Mouse (Mus musculus) liver, postnatal 0 days (tissue): ENCODE measurements around the gene Vcl. TPM values are rescaled to one million over a fixed set of nuclear protein-coding genes. Genes with fewer than 3 reads are reported as not detected.

ENCODE experiments used
- ATAC-seq: fragments of 200-750 bp; cut with Nextera tagmentation; 2 replicates; pipeline ENCODE4 v1.8.0; 2017; ENCODE audit warnings: mild to moderate bottlenecking, moderate library complexity
- DNase-seq: peaks from one replicate; pipeline ENCODE4 v3.0.0-alpha.2; 2016
- H3K27ac ChIP-seq: fragments of 300-500 bp; sonication (generic); 2 replicates; pipeline ENCODE4 v1.5.1; 2014; ENCODE audit warnings: antibody characterized with exemption, moderate library complexity, mild to moderate bottlenecking, low read depth
- H3K27me3 ChIP-seq: fragments of 300-500 bp; sonication (generic); 2 replicates; pipeline ENCODE4 v1.6.1; 2014; ENCODE audit warnings: low read length, control low read depth, mixed read lengths; ENCODE audit not compliant: insufficient read depth
- H3K36me3 ChIP-seq: fragments of 300-500 bp; sonication (generic); replicated peaks from 2 replicates; pipeline ENCODE4 v1.6.1; 2014; ENCODE audit warnings: mild to moderate bottlenecking, control low read depth, low read length, moderate library complexity, mixed read lengths; ENCODE audit not compliant: insufficient read depth
- H3K4me1 ChIP-seq: fragments of 300-500 bp; sonication (generic); 2 replicates; pipeline ENCODE4 v1.6.1; 2014; ENCODE audit warnings: antibody characterized with exemption, mild to moderate bottlenecking, control low read depth; ENCODE audit not compliant: insufficient read depth
- H3K4me2 ChIP-seq: fragments of 300-500 bp; sonication (generic); 2 replicates; pipeline ENCODE4 v1.6.1; 2014; ENCODE audit warnings: low read depth, mild to moderate bottlenecking, low read length, moderate library complexity, mixed read lengths
- H3K4me3 ChIP-seq: fragments of 300-500 bp; sonication (generic); 2 replicates; pipeline ENCODE4 v1.5.1; 2014; ENCODE audit warnings: low read depth, low read length
- H3K9ac ChIP-seq: fragments of 300-500 bp; sonication (generic); replicated peaks from 2 replicates; pipeline ENCODE4 v1.6.1; 2014; ENCODE audit warnings: mild to moderate bottlenecking, moderate library complexity
- H3K9me3 ChIP-seq: fragments of 300-500 bp; sonication (generic); 2 replicates; pipeline ENCODE4 v1.6.1; 2016; ENCODE audit warnings: mild to moderate bottlenecking, control low read depth, low read length, mixed read lengths
- CTCF ChIP-seq: sonication (generic); IDR thresholded peaks from 2 replicates; pipeline ENCODE4 v1.5.1; 2016; ENCODE audit warnings: antibody characterized with exemption, low read depth
- EP300 ChIP-seq: IDR thresholded peaks from 2 replicates; pipeline ENCODE4 v1.6.1; 2016; ENCODE audit warnings: antibody characterized with exemption, low read depth, mild to moderate bottlenecking
- WGBS: fragments of 180-500 bp; shearing (Covaris S2); extraction: QIAGEN DNeasy Blood & Tissue Kit; methylation state at CpG from one replicate; pipeline ENCODE4 v1.1.7; 2014; ENCODE audit not compliant: insufficient replicate concordance; 5-methylcytosine and 5-hydroxymethylcytosine counted together
- polyA plus RNA-seq: library from polyadenylated mRNA; unstranded; fragments of >200 nt; fragmentation: Nextera tagmentation; extraction: Ambion mirVana; gene quantifications from 2 replicates; pipeline ENCODE4 v1.2.1, GENCODE M21; 2015

Gene Vcl
- polyA plus RNA-seq, 1 experiment from 2014 or later = 11.6 TPM

DNA sequence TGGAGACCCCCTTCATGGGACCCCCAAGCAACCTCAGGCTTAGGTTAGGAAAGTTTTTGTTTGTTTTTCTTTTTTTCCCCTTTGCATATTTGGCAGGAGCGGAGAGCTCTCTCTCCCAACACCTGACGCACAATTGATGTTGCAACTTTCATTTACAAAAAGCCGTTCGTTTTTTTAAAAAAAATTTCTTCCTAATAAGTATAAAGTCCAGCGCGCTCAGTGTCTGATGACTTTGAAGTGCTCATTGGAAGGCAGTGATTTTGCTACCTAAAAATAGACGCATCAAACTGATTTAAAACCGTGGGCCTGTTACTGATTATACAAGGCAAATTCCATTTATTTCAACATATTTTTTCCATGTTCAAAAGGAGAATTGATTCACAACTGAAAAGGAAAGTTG is 124.0 kb downstream of the Vcl start:
- Histone ChIP-seq H3K36me3 (no peaks in the 10 kb centered on the region), H3K4me2 (peak overlapping the region; percentile 87), H3K9me3 (no peaks in the 10 kb centered on the region), H3K9ac (peak overlapping the region; percentile 64), H3K4me3 (peak overlapping the region; percentile 96), H3K27me3 (no peaks in the 10 kb centered on the region), H3K4me1 (peaks cover 11% of the 10 kb centered on the region; the same call in 1 of the 2 replicates), H3K27ac (peak overlapping the region; percentile 96)
- WGBS = 8% methylated on average over 8 of the region's 8 CpGs
- TF ChIP-seq EP300 (no peak; the same call in 1 of the 2 replicates), CTCF (no peak)
- DNase-seq (no peak), ATAC-seq (peak; percentile 1; the same call in 1 of the 2 replicates)

DNA sequence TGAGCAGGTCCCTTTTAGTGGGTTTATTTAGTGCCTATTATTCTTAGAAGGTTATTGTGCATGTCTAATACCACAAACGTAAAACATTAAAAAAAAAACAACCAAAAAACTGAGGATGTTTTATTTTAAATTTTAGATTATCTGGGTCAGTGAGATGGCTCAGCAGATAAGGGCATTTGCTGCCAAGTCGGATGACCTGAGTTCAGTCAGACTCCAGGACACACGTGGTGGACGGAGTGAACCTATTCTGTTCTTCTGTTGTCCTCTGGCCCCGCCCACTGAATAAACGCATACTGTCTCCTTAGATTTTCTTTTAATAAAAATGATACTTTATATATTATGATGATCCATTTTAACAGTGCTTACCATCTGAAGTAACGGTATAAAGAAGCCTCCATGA is 124.4 kb downstream of the Vcl start:
- no peaks in the 10 kb centered on the region for H3K27me3 ChIP-seq
- peaks cover 10% of the 10 kb centered on the region; the same call in 1 of the 2 replicates for H3K4me1 ChIP-seq
- TF ChIP-seq EP300 (no peak), CTCF (no peak)
- WGBS = 49% methylated on average over 7 of the region's 7 CpGs
- peak overlapping the region; percentile 96 for H3K27ac ChIP-seq
- DNase-seq (peak; percentile 43), ATAC-seq (no peak)
- no peaks in the 10 kb centered on the region for H3K9me3 ChIP-seq
- H3K9ac ChIP-seq = no peak overlapping the region
- no peaks in the 10 kb centered on the region for H3K36me3 ChIP-seq
- H3K4me3 ChIP-seq = peak overlapping the region; percentile 96
- peak overlapping the region; percentile 87 for H3K4me2 ChIP-seq

DNA sequence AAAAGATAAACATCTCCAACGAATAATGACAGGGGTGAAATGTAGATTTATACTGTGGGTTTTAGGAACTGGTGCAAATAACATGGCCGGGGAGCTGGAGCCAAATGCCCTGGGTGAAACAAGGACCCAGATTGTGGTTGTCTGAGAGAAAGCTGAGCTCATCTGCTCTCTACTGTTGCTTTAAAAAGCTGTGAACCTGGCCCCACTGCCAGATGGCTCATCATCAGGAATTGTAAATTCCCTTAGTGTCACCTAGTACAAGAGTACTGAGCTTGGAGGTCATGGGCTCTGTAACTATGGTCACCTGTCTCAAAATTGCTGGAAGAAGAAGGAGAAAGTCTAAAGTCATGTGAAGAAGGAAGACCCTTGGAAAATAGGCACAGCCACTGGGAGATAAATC is 129.8 kb downstream of the Vcl start:
- no peak for TF ChIP-seq EP300
- TF ChIP-seq CTCF = no peak
- Histone ChIP-seq H3K27ac (no peak overlapping the region), H3K36me3 (no peaks in the 10 kb centered on the region), H3K9ac (no peak overlapping the region), H3K4me3 (no peak overlapping the region), H3K9me3 (no peaks in the 10 kb centered on the region), H3K27me3 (no peaks in the 10 kb centered on the region), H3K4me1 (no peaks in the 10 kb centered on the region), H3K4me2 (no peak overlapping the region)
- WGBS = 79% methylated on average over 2 of the region's 2 CpGs
- DNase-seq = no peak
- no peak for ATAC-seq

- 59% methylated on average over 5 of the region's 5 CpGs for WGBS
- DNase-seq (no peak), ATAC-seq (no peak)
- Histone ChIP-seq H3K4me1 (peaks cover 12% of the 10 kb centered on the region), H3K27ac (peak overlapping the region; percentile 29; the same call in 1 of the 2 replicates), H3K4me2 (no peak overlapping the region), H3K27me3 (no peaks in the 10 kb centered on the region), H3K9me3 (no peaks in the 10 kb centered on the region), H3K9ac (no peak overlapping the region), H3K36me3 (no peaks in the 10 kb centered on the region), H3K4me3 (no peak overlapping the region)
- TF ChIP-seq EP300 (0 out of 2 replicates have a peak, but pooled peaks have one; percentile 25), CTCF (no peak)
These were observed 133.7 kb downstream of the Vcl start for GRCm38 (mm10) chr14:21062766-21063513.

- no peak overlapping the region for H3K4me2 ChIP-seq
- ATAC-seq (no peak), DNase-seq (no peak)
- H3K9me3 ChIP-seq = no peaks in the 10 kb centered on the region
- H3K9ac ChIP-seq = no peak overlapping the region
- TF ChIP-seq EP300 (no peak), CTCF (no peak)
- 24% methylated on average over 1 of the region's 1 CpGs for WGBS
- no peaks in the 10 kb centered on the region for H3K27me3 ChIP-seq
- peaks cover 12% of the 10 kb centered on the region for H3K4me1 ChIP-seq
- no peak overlapping the region for H3K27ac ChIP-seq
- H3K36me3 ChIP-seq = no peaks in the 10 kb centered on the region
- H3K4me3 ChIP-seq = no peak overlapping the region
These were observed 135.1 kb downstream of the Vcl start for GRCm38 (mm10) chr14:21064321-21064720.

DNA sequence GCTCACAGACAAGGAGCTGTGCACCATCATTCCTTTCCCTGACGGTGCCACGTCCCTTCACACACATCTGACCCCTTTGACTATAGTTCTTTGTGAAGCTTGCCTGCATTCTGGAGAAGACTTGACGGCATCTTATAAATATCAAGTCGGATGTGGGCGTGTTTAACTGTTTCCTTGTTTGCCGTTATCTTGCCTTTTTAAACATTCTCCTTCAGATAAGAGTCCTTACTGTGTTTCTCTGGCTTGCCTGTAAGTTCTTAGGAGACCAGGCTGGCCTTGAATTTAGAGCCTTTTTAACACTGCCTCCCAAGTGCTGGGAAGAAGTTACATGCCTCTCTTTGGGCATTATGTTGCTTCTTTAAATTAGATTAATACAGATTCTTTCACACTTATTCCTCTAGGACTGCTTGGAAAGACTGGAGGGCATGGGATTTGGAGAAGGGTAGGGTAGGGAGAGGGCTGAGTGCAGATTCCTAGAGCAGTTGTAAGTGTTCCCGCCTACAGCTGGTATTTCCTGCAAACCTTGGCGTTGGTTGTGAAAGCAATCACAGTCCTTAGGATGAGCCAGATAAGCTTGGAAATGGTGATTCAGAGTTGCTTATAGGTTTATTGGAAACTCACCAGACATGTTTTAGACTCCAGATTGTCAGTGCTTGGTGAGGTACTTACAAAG is 136.4 kb downstream of the Vcl start:
- ATAC-seq (no peak), DNase-seq (no peak)
- H3K27me3 ChIP-seq = no peaks in the 10 kb centered on the region
- TF ChIP-seq CTCF (no peak), EP300 (no peak)
- no peak overlapping the region for H3K27ac ChIP-seq
- WGBS = 48% methylated on average over 8 of the region's 8 CpGs
- no peaks in the 10 kb centered on the region for H3K36me3 ChIP-seq
- no peak overlapping the region for H3K9ac ChIP-seq
- no peak overlapping the region for H3K4me3 ChIP-seq
- peaks cover 12% of the 10 kb centered on the region for H3K4me1 ChIP-seq
- H3K9me3 ChIP-seq = no peaks in the 10 kb centered on the region
- no peak overlapping the region for H3K4me2 ChIP-seq
